Mouse (Mus musculus): ENCODE data around the gene Olfr319. TPM values are rescaled to one million over a fixed set of nuclear protein-coding genes. Genes with fewer than 3 reads are reported as not detected.
"Not testable (repeated sequence)": the region's sequence is repeated elsewhere in the genome, so short reads cannot be mapped to it uniquely, and the experiment has no call there.

The Olfr319 gene
- polyA plus RNA-seq, 1 experiment from 2014 or later: not detected

- no peaks in the 10 kb centered on the region for H3K36me3 ChIP-seq
- H3K27ac ChIP-seq: no peak within 1 kb of the TSS
- no peaks in the 10 kb centered on the region for H3K4me1 ChIP-seq (replicated peaks)
- 74% methylated on average over 4 of the region's 4 CpGs for WGBS
- no peaks in the 10 kb centered on the region for H3K27me3 ChIP-seq
- no peak within 1 kb of the TSS for H3K4me3 ChIP-seq
- no peak within 1 kb of the TSS for H3K4me2 ChIP-seq
- no peaks in the 10 kb centered on the region for H3K9me3 ChIP-seq (replicated peaks)
- no peak for ATAC-seq (replicated peaks; ENCODE audit: insufficient number of reproducible peaks, insufficient read depth, low FRiP score, low read depth)
- H3K9ac ChIP-seq: no peak within 1 kb of the TSS
These were observed 39.9 kb downstream of the Olfr319 start, which contains the start of gene Olfr317 for GRCm38 (mm10) chr11:58738792-58739262. TSS of gene Olfr317 (minus strand) at chr11:58739212.

GRCm38 (mm10) chr11:58751096-58751495, 52.1 kb downstream of the Olfr319 start:
- H3K9ac ChIP-seq; H3K27ac ChIP-seq; H3K36me3 ChIP-seq; ATAC-seq (replicated peaks; ENCODE audit: insufficient number of reproducible peaks, insufficient read depth, low FRiP score, low read depth); H3K4me2 ChIP-seq; H3K9me3 ChIP-seq (replicated peaks); H3K4me3 ChIP-seq; H3K4me1 ChIP-seq (replicated peaks); H3K27me3 ChIP-seq: not testable (repeated sequence)
- WGBS: 82% methylated on average over 18 of the region's 18 CpGs

DNA sequence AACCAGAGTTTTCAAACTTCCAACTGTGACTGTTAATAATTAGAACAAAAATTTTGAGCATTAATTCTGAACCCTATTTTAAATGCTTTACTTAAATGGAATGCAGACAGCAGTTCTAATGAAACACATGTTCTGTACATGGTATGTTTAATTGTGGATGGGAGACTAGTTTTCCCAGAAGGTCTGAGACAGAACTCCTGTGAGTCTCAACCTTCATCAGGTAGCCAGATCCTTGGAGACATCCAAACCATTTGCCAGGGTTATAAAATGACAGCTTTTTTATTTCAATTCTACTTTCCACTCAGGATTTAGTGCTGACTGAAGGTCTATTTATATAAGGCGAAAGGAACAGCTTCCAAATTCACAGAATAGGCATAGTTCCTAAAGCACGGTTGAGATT, 53.5 kb downstream of the Olfr319 start, which contains the start of gene Olfr316:
TSS of gene Olfr316 (plus strand) at position 301 of the 400 bp plus-strand sequence.
- Histone ChIP-seq H3K27me3 (no peaks in the 10 kb centered on the region), H3K36me3 (no peaks in the 10 kb centered on the region), H3K9ac (no peak within 1 kb of the TSS), H3K4me1 (replicated peaks) (no peaks in the 10 kb centered on the region), H3K4me2 (no peak within 1 kb of the TSS), H3K4me3 (no peak within 1 kb of the TSS), H3K27ac (no peak within 1 kb of the TSS), H3K9me3 (replicated peaks) (no peaks in the 10 kb centered on the region)
- no peak for ATAC-seq (replicated peaks; ENCODE audit: insufficient number of reproducible peaks, insufficient read depth, low FRiP score, low read depth)
- WGBS: 69% methylated on average over 2 of the region's 2 CpGs

Other genes starting within 250 kb of the Olfr319 start
- gene Lypd9, start 246.2 kb upstream of the Olfr319 start, polyA plus RNA-seq (2015; fragmentation: Nextera tagmentation; extraction: Ambion mirVana): not detected in 2 replicates
- not detected in 2 replicates for gene Olfr30, start 236.9 kb upstream of the Olfr319 start, polyA plus RNA-seq (2015; fragmentation: Nextera tagmentation; extraction: Ambion mirVana)
- gene Olfr332, start 206.6 kb upstream of the Olfr319 start, polyA plus RNA-seq (2015; fragmentation: Nextera tagmentation; extraction: Ambion mirVana): not detected in 2 replicates
- not detected in 2 replicates for gene Olfr331, start 196.6 kb upstream of the Olfr319 start, polyA plus RNA-seq (2015; fragmentation: Nextera tagmentation; extraction: Ambion mirVana)
- 0.11 TPM in 1 of 2 replicates, not detected in the other for gene Olfr330, start 164.3 kb upstream of the Olfr319 start, polyA plus RNA-seq (2015; fragmentation: Nextera tagmentation; extraction: Ambion mirVana)
- not detected in 2 replicates for gene Olfr329-ps, start 152.7 kb upstream of the Olfr319 start, polyA plus RNA-seq (2015; fragmentation: Nextera tagmentation; extraction: Ambion mirVana)
- gene Olfr328, start 143.5 kb upstream of the Olfr319 start, polyA plus RNA-seq (2015; fragmentation: Nextera tagmentation; extraction: Ambion mirVana): not detected in 2 replicates
- 0.06 TPM in 1 of 2 replicates, not detected in the other for gene Olfr224, start 128.6 kb upstream of the Olfr319 start, polyA plus RNA-seq (2015; fragmentation: Nextera tagmentation; extraction: Ambion mirVana)
- gene Olfr325, start 121.4 kb upstream of the Olfr319 start, polyA plus RNA-seq (2015; fragmentation: Nextera tagmentation; extraction: Ambion mirVana): not detected in 2 replicates
- not detected in 2 replicates for gene Olfr324, start 104.0 kb upstream of the Olfr319 start, polyA plus RNA-seq (2015; fragmentation: Nextera tagmentation; extraction: Ambion mirVana)
- gene 2210407C18Rik, start 83.1 kb upstream of the Olfr319 start, polyA plus RNA-seq (2015; fragmentation: Nextera tagmentation; extraction: Ambion mirVana): not detected in 2 replicates
- not detected in 2 replicates for gene Olfr323, start 68.7 kb upstream of the Olfr319 start, polyA plus RNA-seq (2015; fragmentation: Nextera tagmentation; extraction: Ambion mirVana)
- gene Trim58, start 58.7 kb upstream of the Olfr319 start, polyA plus RNA-seq (2015; fragmentation: Nextera tagmentation; extraction: Ambion mirVana): 0.16 and 0.44 TPM in 2 replicates
- gene Olfr322, start 40.4 kb upstream of the Olfr319 start, polyA plus RNA-seq (2015; fragmentation: Nextera tagmentation; extraction: Ambion mirVana): not detected in 2 replicates
- gene Olfr320, start 18.1 kb upstream of the Olfr319 start, polyA plus RNA-seq (2015; fragmentation: Nextera tagmentation; extraction: Ambion mirVana): not detected in 2 replicates
- not detected in 2 replicates for gene Olfr318, start 24.9 kb downstream of the Olfr319 start, polyA plus RNA-seq (2015; fragmentation: Nextera tagmentation; extraction: Ambion mirVana)
- not detected in 2 replicates for gene Olfr317, start 40.0 kb downstream of the Olfr319 start, polyA plus RNA-seq (2015; fragmentation: Nextera tagmentation; extraction: Ambion mirVana)
- gene Olfr316, start 53.6 kb downstream of the Olfr319 start, polyA plus RNA-seq (2015; fragmentation: Nextera tagmentation; extraction: Ambion mirVana): not detected in 2 replicates
- gene Olfr315, start 74.0 kb downstream of the Olfr319 start, polyA plus RNA-seq (2015; fragmentation: Nextera tagmentation; extraction: Ambion mirVana): not detected in 2 replicates
- gene Olfr314, start 83.8 kb downstream of the Olfr319 start, polyA plus RNA-seq (2015; fragmentation: Nextera tagmentation; extraction: Ambion mirVana): not detected in 2 replicates
- gene Fam183b, start 102.8 kb downstream of the Olfr319 start, polyA plus RNA-seq (2015; fragmentation: Nextera tagmentation; extraction: Ambion mirVana): 0.62 and 1.1 TPM in 2 replicates
- 0.14 TPM in 1 of 2 replicates, not detected in the other for gene Olfr313, start 115.8 kb downstream of the Olfr319 start, polyA plus RNA-seq (2015; fragmentation: Nextera tagmentation; extraction: Ambion mirVana)
- gene Olfr312, start 130.1 kb downstream of the Olfr319 start, polyA plus RNA-seq (2015; fragmentation: Nextera tagmentation; extraction: Ambion mirVana): 0.11 and 0.16 TPM in 2 replicates
- 0.11 and 0.14 TPM in 2 replicates for gene Olfr311, start 140.1 kb downstream of the Olfr319 start, polyA plus RNA-seq (2015; fragmentation: Nextera tagmentation; extraction: Ambion mirVana)
- 3.8 and 4.6 TPM in 2 replicates for gene Gm12258, start 148.0 kb downstream of the Olfr319 start, polyA plus RNA-seq (2015; fragmentation: Nextera tagmentation; extraction: Ambion mirVana)
- 3.2 and 4.7 TPM in 2 replicates for gene 2810021J22Rik, start 168.1 kb downstream of the Olfr319 start, polyA plus RNA-seq (2015; fragmentation: Nextera tagmentation; extraction: Ambion mirVana)
- gene Zfp39, start 205.1 kb downstream of the Olfr319 start, polyA plus RNA-seq (2015; fragmentation: Nextera tagmentation; extraction: Ambion mirVana): 3.1 and 4.4 TPM in 2 replicates
- 0.16 TPM in 1 of 2 replicates, not detected in the other for gene Btnl10, start 218.7 kb downstream of the Olfr319 start, polyA plus RNA-seq (2015; fragmentation: Nextera tagmentation; extraction: Ambion mirVana)
- 170 and 210 TPM in 2 replicates for gene Rnf187, start 239.8 kb downstream of the Olfr319 start, polyA plus RNA-seq (2015; fragmentation: Nextera tagmentation; extraction: Ambion mirVana)
- 18.0 and 18.3 TPM in 2 replicates for gene Hist3h2ba, start 249.8 kb downstream of the Olfr319 start, polyA plus RNA-seq (2015; fragmentation: Nextera tagmentation; extraction: Ambion mirVana)

All from heart, embryonic 15.5 days (tissue).